Mouse (Mus musculus) CH12.LX (cell line): ENCODE measurements around the gene Cryaa.

Source experiments
- BHLHE40 ChIP-seq: IDR thresholded peaks from 2 replicates; pipeline ENCODE4 v1.6.1; 2011; ENCODE audit warnings: mild to moderate bottlenecking, low read depth, low read length, improper control_type of control experiment
- CTCF ChIP-seq, 2 experiments: IDR thresholded peaks in 1 of 2; conservative IDR thresholded peaks in 1 of 2; 2 replicates each; pipeline ENCODE4 v1.5.1; 2011 to 2012; ENCODE audit warnings: low read depth in 2 of 2, low read length in 2 of 2, improper control_type of control experiment in 1 of 2, inconsistent platforms in 1 of 2, mild to moderate bottlenecking in 1 of 2, moderate library complexity in 1 of 2
- HCFC1 ChIP-seq: IDR thresholded peaks from 2 replicates; pipeline ENCODE4 v1.6.1; 2012; ENCODE audit warnings: low read depth, mild to moderate bottlenecking, inconsistent platforms, low read length, improper control_type of control experiment
- MAX ChIP-seq: IDR thresholded peaks from 2 replicates; pipeline ENCODE4 v1.6.1; 2011; ENCODE audit warnings: low read length, improper control_type of control experiment
- MEF2A ChIP-seq: IDR thresholded peaks from 2 replicates; pipeline ENCODE4 v1.6.1; 2014; ENCODE audit warnings: low read depth, mild to moderate bottlenecking, inconsistent platforms, low read length, improper control_type of control experiment, borderline replicate concordance
- POLR2A ChIP-seq: IDR thresholded peaks from 2 replicates; pipeline ENCODE4 v1.6.1; 2011; ENCODE audit warnings: low read depth, mild to moderate bottlenecking, improper control_type of control experiment, low read length
- SIN3A ChIP-seq: IDR thresholded peaks from 2 replicates; pipeline ENCODE4 v1.6.1; 2012; ENCODE audit warnings: low read length, improper control_type of control experiment, inconsistent platforms
- SMC3 ChIP-seq: IDR thresholded peaks from 2 replicates; pipeline ENCODE4 v1.6.1; 2011; ENCODE audit warnings: low read depth, low read length, improper control_type of control experiment
- ZNF384 ChIP-seq: IDR thresholded peaks from 2 replicates; pipeline ENCODE4 v1.6.1; 2012; ENCODE audit warnings: low read depth, low read length, improper control_type of control experiment, inconsistent platforms

GRCm38 (mm10) chr17:31670163-31670562 lies 7.4 kb upstream of the Cryaa start:
- TF ChIP-seq CTCF (conservative IDR thresholded peaks at IDR 0.05 in 1 of 2, IDR thresholded peaks at IDR 0.05 in 1 of 2; ENCODE audit: low read depth in 2 of 2, low read length in 2 of 2), result no peak
- TF ChIP-seq POLR2A, result no peak
- TF ChIP-seq HCFC1, result no peak
- no peak for TF ChIP-seq SIN3A
- no peak for TF ChIP-seq BHLHE40
- no peak for TF ChIP-seq MEF2A
- TF ChIP-seq ZNF384, result no peak
- TF ChIP-seq SMC3, result no peak
- TF ChIP-seq MAX, result no peak
